ENCODE assay signal across 15 mouse cellular contexts in genomic region chr1:73270787-73271391, GRCm38 (mm10).
DNase-seq lines count a peak whose midpoint lies in the region; ATAC-seq and TF ChIP-seq lines count a peak whose summit lies in the region.
"Had no signal": no experiment of that assay in that cellular context is flagged by ENCODE, and none has a peak within 500 bp of the region (broad histone marks: within the 10 kb centered on the region; RNA-seq: fewer than 3 reads in every experiment).

No protein-coding gene starts in this region.

- no peaks in the 10 kb centered on the region for H3K36me3 ChIP-seq in stomach, embryonic 16.5 days (ENCODE audit: control insufficient read depth, insufficient read depth, low read length)
- H3K36me3 ChIP-seq in stomach, postnatal 0 days (ENCODE audit: control insufficient read depth, insufficient read depth, low read length): no peaks in the 10 kb centered on the region
- H3K36me3 ChIP-seq in forebrain, embryonic 10.5 days (replicated peaks): no peaks in the 10 kb centered on the region
- H3K36me3 ChIP-seq in hindbrain, postnatal 0 days (ENCODE audit: insufficient read depth, low read length): no peaks in the 10 kb centered on the region
- H3K36me3 ChIP-seq: heart, embryonic 13.5 days; liver, embryonic 15.5 days had no signal

- H3K4me2 ChIP-seq in stomach, embryonic 16.5 days (ENCODE audit: low read depth, low read length): no peak overlapping the region
- H3K4me2 ChIP-seq in stomach, postnatal 0 days (replicated peaks; ENCODE audit: low read depth): no peak overlapping the region
- no peak overlapping the region for H3K4me2 ChIP-seq in hindbrain, postnatal 0 days (ENCODE audit: low read depth, low read length)
- H3K4me2 ChIP-seq: heart, embryonic 13.5 days; liver, embryonic 15.5 days had no signal

- 61% methylated on average over 6 of the region's 6 CpGs for WGBS in stomach, embryonic 16.5 days
- WGBS in stomach, postnatal 0 days: 67% methylated on average over 6 of the region's 6 CpGs
- 44% methylated on average over 6 of the region's 6 CpGs for WGBS in forebrain, embryonic 10.5 days
- 31% methylated on average over 6 of the region's 6 CpGs for WGBS in hindbrain, postnatal 0 days

- H3K4me1 ChIP-seq in stomach, embryonic 16.5 days (ENCODE audit: control insufficient read depth, insufficient read depth, low read length): no peaks in the 10 kb centered on the region
- H3K4me1 ChIP-seq in stomach, postnatal 0 days (replicated peaks; ENCODE audit: control insufficient read depth, insufficient read depth): no peaks in the 10 kb centered on the region
- H3K4me1 ChIP-seq in forebrain, embryonic 10.5 days: peaks cover 28% of the 10 kb centered on the region
- H3K4me1 ChIP-seq in hindbrain, postnatal 0 days (ENCODE audit: insufficient read depth, low read length): no peaks in the 10 kb centered on the region
- H3K4me1 ChIP-seq: liver, embryonic 15.5 days had no signal

- no peak for DNase-seq in stomach, postnatal 0 days (ENCODE audit: low spot score)
- DNase-seq in forebrain, embryonic 10.5 days (ENCODE audit: extremely low spot score, low spot score): peak; percentile 50
- DNase-seq in hindbrain, postnatal 0 days (ENCODE audit: low spot score): peak; percentile 13
- DNase-seq in retina, postnatal 1 day: peak; percentile 77
- no peak for DNase-seq in urinary bladder, postnatal 10 days (ENCODE audit: low spot score)
- no peak for DNase-seq in spleen, adult 12 weeks (ENCODE audit: low spot score)
- DNase-seq in adipocyte (ENCODE audit: low spot score): no peak
- DNase-seq: adrenal gland, adult 2 months; cerebellum, adult 8-10 months; layer of hippocampus, postnatal 36 days; spleen, adult 18-20 months had no signal

- H3K27me3 ChIP-seq in stomach, embryonic 16.5 days (ENCODE audit: control insufficient read depth, insufficient read depth, low read length): no peaks in the 10 kb centered on the region
- no peaks in the 10 kb centered on the region for H3K27me3 ChIP-seq in stomach, postnatal 0 days (ENCODE audit: control insufficient read depth, insufficient read depth, low read length)
- H3K27me3 ChIP-seq in forebrain, embryonic 10.5 days (ENCODE audit: poor library complexity, severe bottlenecking): no peaks in the 10 kb centered on the region
- no peaks in the 10 kb centered on the region for H3K27me3 ChIP-seq in hindbrain, postnatal 0 days (ENCODE audit: insufficient read depth, low read length)
- H3K27me3 ChIP-seq: heart, embryonic 13.5 days; liver, embryonic 15.5 days had no signal

- H3K4me3 ChIP-seq in stomach, embryonic 16.5 days (replicated peaks; ENCODE audit: low read length): no peak overlapping the region
- no peak overlapping the region for H3K4me3 ChIP-seq in stomach, postnatal 0 days (ENCODE audit: low read depth, low read length)
- no peak overlapping the region for H3K4me3 ChIP-seq in forebrain, embryonic 10.5 days
- no peak overlapping the region for H3K4me3 ChIP-seq in hindbrain, postnatal 0 days (ENCODE audit: low read length)
- H3K4me3 ChIP-seq: heart, embryonic 13.5 days; liver, embryonic 15.5 days had no signal

- no peak overlapping the region for H3K27ac ChIP-seq in stomach, embryonic 16.5 days (ENCODE audit: low read length)
- no peak overlapping the region for H3K27ac ChIP-seq in stomach, postnatal 0 days (replicated peaks)
- peak overlapping the region; percentile 84 for H3K27ac ChIP-seq in forebrain, embryonic 10.5 days
- H3K27ac ChIP-seq in hindbrain, postnatal 0 days: no peak overlapping the region
- H3K27ac ChIP-seq: heart, embryonic 13.5 days; kidney, postnatal 0 days; liver, embryonic 15.5 days had no signal

- no peak for TF ChIP-seq EP300 in stomach, postnatal 0 days (optimal IDR thresholded peaks at IDR 0.05)

- ATAC-seq in stomach, embryonic 16.5 days (ENCODE audit: insufficient read depth, low FRiP score): 0 out of 2 replicates have a peak, but pooled peaks have one; percentile 21
- ATAC-seq in stomach, postnatal 0 days (ENCODE audit: low FRiP score, low TSS enrichment): no peak
- ATAC-seq in hindbrain, postnatal 0 days: peak; percentile 74

- no peak for TF ChIP-seq CTCF in stomach, postnatal 0 days (IDR thresholded peaks at IDR 0.05; ENCODE audit: low read depth)
- no peak for TF ChIP-seq CTCF in hindbrain, postnatal 0 days (IDR thresholded peaks at IDR 0.05; ENCODE audit: low read depth)

- no peaks in the 10 kb centered on the region for H3K9me3 ChIP-seq in stomach, embryonic 16.5 days (replicated peaks; ENCODE audit: control insufficient read depth, low read length)
- H3K9me3 ChIP-seq in stomach, postnatal 0 days (ENCODE audit: control insufficient read depth, low read length): no peaks in the 10 kb centered on the region
- no peaks in the 10 kb centered on the region for H3K9me3 ChIP-seq in forebrain, embryonic 10.5 days
- no peaks in the 10 kb centered on the region for H3K9me3 ChIP-seq in hindbrain, postnatal 0 days (ENCODE audit: low read length)
- H3K9me3 ChIP-seq: heart, embryonic 13.5 days; liver, embryonic 15.5 days had no signal

- no peak overlapping the region for H3K9ac ChIP-seq in stomach, embryonic 16.5 days (ENCODE audit: low read length)
- no peak overlapping the region for H3K9ac ChIP-seq in stomach, postnatal 0 days (ENCODE audit: low read length)
- H3K9ac ChIP-seq in hindbrain, postnatal 0 days (replicated peaks; ENCODE audit: low read length): no peak overlapping the region
- H3K9ac ChIP-seq: heart, embryonic 13.5 days; liver, embryonic 15.5 days had no signal

Comparison
In these comparisons a context has a peak if more than half of its experiments do, and no peak if none do; other contexts are left out.
1. DNase-seq: peak in forebrain, embryonic 10.5 days (single experiment), hindbrain, postnatal 0 days (single experiment) and retina, postnatal 1 day (single experiment); none in stomach, postnatal 0 days (single experiment), urinary bladder, postnatal 10 days (single experiment), spleen, adult 12 weeks (single experiment) and adipocyte (single experiment).